Mouse (Mus musculus): ENCODE data around the gene Cdca3. TPM values are rescaled to one million over a fixed set of nuclear protein-coding genes. Genes with fewer than 3 reads are reported as not detected.
A peak's percentile ranks its signal among the peaks of the same experiment; 100 is the strongest.
"Not testable (repeated sequence)": the region's sequence is repeated elsewhere in the genome, so short reads cannot be mapped to it uniquely, and the experiment has no call there.

Gene Cdca3
- 86.1 and 89.0 TPM in 2 replicates for total RNA-seq (2014; fragmentation: Nextera tagmentation)
- 128 and 162 TPM in 2 replicates for total RNA-seq (2017)

- ATAC-seq (replicated peaks; ENCODE audit: poor library complexity, severe bottlenecking): peak; percentile 71
Measured at GRCm38 (mm10) chr6:124828868-124829798, at the start of gene Cdca3, which contains the start of gene Usp5. TSS of gene Cdca3 (plus strand) at chr6:124829547. TSS of gene Usp5 (minus strand) at chr6:124829484.

- ATAC-seq (replicated peaks; ENCODE audit: poor library complexity, severe bottlenecking): no peak
Measured at GRCm38 (mm10) chr6:124779984-124780416, 49.3 kb upstream of the Cdca3 start.

GRCm38 (mm10) chr6:124780917-124781316 lies 48.4 kb upstream of the Cdca3 start:
- no peak for ATAC-seq (replicated peaks; ENCODE audit: poor library complexity, severe bottlenecking)

- peak; percentile 46 for ATAC-seq (replicated peaks; ENCODE audit: poor library complexity, severe bottlenecking)
Measured at GRCm38 (mm10) chr6:124782436-124782835, 46.9 kb upstream of the Cdca3 start.

- ATAC-seq (replicated peaks; ENCODE audit: poor library complexity, severe bottlenecking): peak; percentile 90
Measured at GRCm38 (mm10) chr6:124786756-124787420, 42.5 kb upstream of the Cdca3 start.

GRCm38 (mm10) chr6:124787722-124788121 lies 41.6 kb upstream of the Cdca3 start:
- ATAC-seq (replicated peaks; ENCODE audit: poor library complexity, severe bottlenecking): no peak

- no peak for ATAC-seq (replicated peaks; ENCODE audit: poor library complexity, severe bottlenecking)
Measured at GRCm38 (mm10) chr6:124789519-124789918, 39.8 kb upstream of the Cdca3 start.

GRCm38 (mm10) chr6:124790121-124790520 lies 39.2 kb upstream of the Cdca3 start:
- ATAC-seq (replicated peaks; ENCODE audit: poor library complexity, severe bottlenecking): 0 out of 2 replicates have a peak, but pooled peaks have one; percentile 28

GRCm38 (mm10) chr6:124791911-124792310 lies 37.4 kb upstream of the Cdca3 start:
- no peak for ATAC-seq (replicated peaks; ENCODE audit: poor library complexity, severe bottlenecking)

- ATAC-seq (replicated peaks; ENCODE audit: poor library complexity, severe bottlenecking): no peak
Measured at GRCm38 (mm10) chr6:124795781-124796180, 33.6 kb upstream of the Cdca3 start.

GRCm38 (mm10) chr6:124796200-124796599 lies 33.1 kb upstream of the Cdca3 start:
- peak; percentile 35 for ATAC-seq (replicated peaks; ENCODE audit: poor library complexity, severe bottlenecking)

GRCm38 (mm10) chr6:124802400-124802799 lies 26.9 kb upstream of the Cdca3 start:
- not testable (repeated sequence) for ATAC-seq (replicated peaks; ENCODE audit: poor library complexity, severe bottlenecking)

- ATAC-seq (replicated peaks; ENCODE audit: poor library complexity, severe bottlenecking): no peak
Measured at GRCm38 (mm10) chr6:124803061-124803460, 26.3 kb upstream of the Cdca3 start.

- not testable (repeated sequence) for ATAC-seq (replicated peaks; ENCODE audit: poor library complexity, severe bottlenecking)
Measured at GRCm38 (mm10) chr6:124803691-124804090, 25.7 kb upstream of the Cdca3 start.

GRCm38 (mm10) chr6:124804341-124804740 lies 25.0 kb upstream of the Cdca3 start:
- ATAC-seq (replicated peaks; ENCODE audit: poor library complexity, severe bottlenecking): no peak

- ATAC-seq (replicated peaks; ENCODE audit: poor library complexity, severe bottlenecking): peak; percentile 75
Measured at GRCm38 (mm10) chr6:124805341-124806321, 23.7 kb upstream of the Cdca3 start.

GRCm38 (mm10) chr6:124806446-124807140 lies 22.8 kb upstream of the Cdca3 start:
- no peak for ATAC-seq (replicated peaks; ENCODE audit: poor library complexity, severe bottlenecking)

- ATAC-seq (replicated peaks; ENCODE audit: poor library complexity, severe bottlenecking): no peak
Measured at GRCm38 (mm10) chr6:124807366-124807765, 22.0 kb upstream of the Cdca3 start.

- ATAC-seq (replicated peaks; ENCODE audit: poor library complexity, severe bottlenecking): no peak
Measured at GRCm38 (mm10) chr6:124807986-124808357, 21.4 kb upstream of the Cdca3 start.

Measured in granulocyte monocyte progenitor cell, adult 5-6 weeks (primary cell).